Comparison of ENCODE assay signal across 20 mouse cellular contexts in the genomic region with DNA sequence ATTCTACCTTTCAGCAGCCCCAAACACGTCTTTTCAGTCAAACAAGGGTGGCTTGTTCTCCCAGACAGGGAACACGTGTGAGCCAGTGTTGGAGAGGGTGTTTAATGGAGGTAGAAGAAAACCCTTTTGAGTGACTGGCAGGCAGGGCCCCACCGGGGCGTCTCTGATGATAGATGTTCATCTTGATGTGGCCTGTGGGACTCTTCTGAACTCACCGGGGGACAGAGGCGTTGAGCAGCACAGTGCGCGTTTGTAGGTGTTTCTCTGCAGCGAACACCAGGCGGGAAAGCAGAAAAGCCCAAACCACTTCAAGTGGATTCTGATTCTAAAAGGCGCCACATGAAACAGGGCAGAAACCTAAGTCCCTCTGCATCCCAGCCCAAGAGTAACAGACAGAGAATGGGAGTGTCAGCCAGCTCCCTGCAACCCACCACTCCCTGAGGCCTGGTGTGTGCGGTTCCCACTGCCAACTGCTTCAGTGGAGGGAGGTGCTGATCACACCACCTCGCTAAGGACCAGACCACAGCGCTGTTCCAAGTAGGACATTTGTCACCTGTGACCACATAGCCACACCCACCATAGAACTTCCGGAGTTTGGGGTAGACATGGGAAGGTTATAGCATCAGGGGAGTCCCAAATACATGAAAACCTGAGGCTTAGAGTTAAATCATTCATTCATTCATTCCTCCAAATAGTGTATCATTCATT.
DNase-seq lines count a peak whose midpoint lies in the region; ATAC-seq lines count a peak whose summit lies in the region.
"Had no signal": no experiment of that assay in that cellular context is flagged by ENCODE, and none has a peak within 500 bp of the region (broad histone marks: within the 10 kb centered on the region; RNA-seq: fewer than 3 reads in every experiment).

No protein-coding gene starts in this region.

- no peak overlapping the region for H3K9ac ChIP-seq in limb, embryonic 12.5 days (replicated peaks)
- H3K9ac ChIP-seq in midbrain, embryonic 14.5 days (replicated peaks; ENCODE audit: low read length): no peak overlapping the region
- H3K9ac ChIP-seq: forebrain, embryonic 12.5 days; hindbrain, embryonic 14.5 days had no signal

- peak; percentile 7 for DNase-seq in embryo, embryonic 11 days
- no peak for DNase-seq in embryo, embryonic 10 days (ENCODE audit: low spot score)
- peak; percentile 49 to 50 for DNase-seq in CD8-positive naive resting alpha-beta T cell, adult 2 months (ENCODE audit: low read depth in 2 of 2, low spot score in 2 of 2)
- peak; percentile 62 for DNase-seq in thymus, postnatal 25 days
- no peak for DNase-seq in frontal cortex, postnatal 14 days (ENCODE audit: low spot score in 2 of 2)
- DNase-seq in heart, adult 11 months: no peak
- no peak for DNase-seq in midbrain, embryonic 14.5 days
- DNase-seq: cerebellum, adult 9-10 months; heart, adult 2 months; heart, postnatal 10 days; kidney, postnatal 14 days; lung, adult 18-20 months; retina, postnatal 1 day; right cerebral cortex, postnatal 4 days had no signal

- no peak overlapping the region for H3K4me3 ChIP-seq in limb, embryonic 12.5 days (replicated peaks)
- no peak overlapping the region for H3K4me3 ChIP-seq in midbrain, embryonic 14.5 days (replicated peaks; ENCODE audit: low read depth, low read length)
- H3K4me3 ChIP-seq: forebrain, embryonic 12.5 days; heart, adult 2 months; midbrain, embryonic 10.5 days; myocyte had no signal

- peak; percentile 59 for ATAC-seq in limb, embryonic 12.5 days (ENCODE audit: insufficient number of reproducible peaks, insufficient read depth, low FRiP score, low TSS enrichment, low read depth)
- ATAC-seq in midbrain, embryonic 14.5 days (ENCODE audit: low FRiP score, low TSS enrichment): no peak
- ATAC-seq: intestine, postnatal 0 days had no signal

- no peaks in the 10 kb centered on the region for H3K9me3 ChIP-seq in limb, embryonic 12.5 days
- H3K9me3 ChIP-seq in midbrain, embryonic 14.5 days (ENCODE audit: control insufficient read depth, low read length): no peaks in the 10 kb centered on the region
- H3K9me3 ChIP-seq: forebrain, embryonic 12.5 days; midbrain, embryonic 10.5 days had no signal

- H3K4me1 ChIP-seq in limb, embryonic 12.5 days (replicated peaks): peaks cover 6% of the 10 kb centered on the region
- H3K4me1 ChIP-seq in midbrain, embryonic 14.5 days (ENCODE audit: control insufficient read depth, insufficient read depth, low read length): no peaks in the 10 kb centered on the region
- H3K4me1 ChIP-seq: forebrain, embryonic 12.5 days; midbrain, embryonic 10.5 days had no signal

- no peak overlapping the region for H3K27ac ChIP-seq in limb, embryonic 12.5 days
- no peak overlapping the region for H3K27ac ChIP-seq in midbrain, embryonic 14.5 days (replicated peaks; ENCODE audit: low read depth, low read length)
- H3K27ac ChIP-seq: forebrain, embryonic 12.5 days; heart, adult 2 months; hindbrain, embryonic 14.5 days; midbrain, embryonic 10.5 days had no signal

- 39% methylated on average over 15 of the region's 15 CpGs for WGBS in limb, embryonic 12.5 days
- WGBS in midbrain, embryonic 14.5 days: 87% methylated on average over 15 of the region's 15 CpGs

- no peak overlapping the region for H3K4me2 ChIP-seq in limb, embryonic 12.5 days
- no peak overlapping the region for H3K4me2 ChIP-seq in midbrain, embryonic 14.5 days (ENCODE audit: low read length)
- H3K4me2 ChIP-seq: forebrain, embryonic 12.5 days; hindbrain, embryonic 14.5 days had no signal

- no peaks in the 10 kb centered on the region for H3K36me3 ChIP-seq in limb, embryonic 12.5 days
- no peaks in the 10 kb centered on the region for H3K36me3 ChIP-seq in midbrain, embryonic 14.5 days (ENCODE audit: control insufficient read depth, insufficient read depth, low read length)
- H3K36me3 ChIP-seq: forebrain, embryonic 12.5 days; midbrain, embryonic 10.5 days had no signal

- peaks cover 6% of the 10 kb centered on the region for H3K27me3 ChIP-seq in limb, embryonic 12.5 days
- H3K27me3 ChIP-seq in midbrain, embryonic 14.5 days (ENCODE audit: control insufficient read depth, insufficient read depth, low read length): no peaks in the 10 kb centered on the region
- H3K27me3 ChIP-seq: forebrain, embryonic 12.5 days had no signal

Comparison
In these comparisons a context has a peak if more than half of its experiments do, and no peak if none do; other contexts are left out.
1. DNase-seq: peak in embryo, embryonic 11 days (single experiment), CD8-positive naive resting alpha-beta T cell, adult 2 months (2 of 2) and thymus, postnatal 25 days (single experiment); none in embryo, embryonic 10 days (single experiment), frontal cortex, postnatal 14 days (0 of 2), heart, adult 11 months (single experiment) and midbrain, embryonic 14.5 days (single experiment).